Mouse (Mus musculus) stomach, postnatal 0 days (tissue): ENCODE results near the gene Tmem63c. TPM values are rescaled to one million over a fixed set of nuclear protein-coding genes. Genes with fewer than 3 reads are reported as not detected.
A peak's percentile ranks its signal among the peaks of the same experiment; 100 is the strongest.

ENCODE experiments used
- ATAC-seq: fragments of 200-750 bp; cut with Nextera tagmentation; 2 replicates; pipeline ENCODE4 v1.8.0; 2017; ENCODE audit not compliant: low FRiP score, low TSS enrichment
- DNase-seq: peaks from one replicate; pipeline ENCODE4 v3.0.0-alpha.2; 2016; ENCODE audit warnings: low spot score
- H3K27ac ChIP-seq: fragments of 300-500 bp; sonication (generic); replicated peaks from 2 replicates; pipeline ENCODE4 v1.5.1; 2014; ENCODE audit warnings: mild to moderate bottlenecking, control low read depth
- H3K27me3 ChIP-seq: fragments of 300-500 bp; sonication (generic); 2 replicates; pipeline ENCODE4 v1.6.1; 2014; ENCODE audit warnings: low read length; ENCODE audit not compliant: control insufficient read depth, insufficient read depth
- H3K36me3 ChIP-seq: fragments of 300-500 bp; sonication (generic); 2 replicates; pipeline ENCODE4 v1.6.1; 2014; ENCODE audit warnings: low read length, mixed read lengths; ENCODE audit not compliant: control insufficient read depth, insufficient read depth
- H3K4me1 ChIP-seq: fragments of 300-500 bp; sonication (generic); replicated peaks from 2 replicates; pipeline ENCODE4 v1.6.1; 2014; ENCODE audit warnings: antibody characterized with exemption; ENCODE audit not compliant: control insufficient read depth, insufficient read depth
- H3K4me2 ChIP-seq: fragments of 300-500 bp; sonication (generic); replicated peaks from 2 replicates; pipeline ENCODE4 v1.6.1; 2014; ENCODE audit warnings: low read depth, mild to moderate bottlenecking, control low read depth, moderate library complexity
- H3K4me3 ChIP-seq: fragments of 300-500 bp; sonication (generic); 2 replicates; pipeline ENCODE4 v1.5.1; 2014; ENCODE audit warnings: low read depth, low read length, control low read depth
- H3K9ac ChIP-seq: fragments of 300-500 bp; sonication (generic); 2 replicates; pipeline ENCODE4 v1.6.1; 2014; ENCODE audit warnings: mild to moderate bottlenecking, low read length, control low read depth, mixed read lengths
- H3K9me3 ChIP-seq: fragments of 300-500 bp; sonication (generic); 2 replicates; pipeline ENCODE4 v1.6.1; 2016; ENCODE audit warnings: low read length; ENCODE audit not compliant: control insufficient read depth
- CTCF ChIP-seq: IDR thresholded peaks from 2 replicates; pipeline ENCODE4 v1.5.1; 2016; ENCODE audit warnings: antibody characterized with exemption, low read depth, mild to moderate bottlenecking, moderate library complexity
- EP300 ChIP-seq: optimal IDR thresholded peaks from 2 replicates; pipeline ENCODE3; 2016; ENCODE audit warnings: antibody characterized with exemption
- WGBS: fragments of 180-500 bp; shearing (Covaris S2); extraction: QIAGEN DNeasy Blood & Tissue Kit; methylation state at CpG from one replicate; pipeline ENCODE4 v1.1.7; 2014; 5-methylcytosine and 5-hydroxymethylcytosine counted together
- polyA plus RNA-seq: library from polyadenylated mRNA; unstranded; fragments of >200 nt; fragmentation: Nextera tagmentation; extraction: Ambion mirVana; gene quantifications from 2 replicates; pipeline ENCODE4 v1.2.1, GENCODE M21; 2015

The Tmem63c gene
- 0.72 and 0.74 TPM in 2 replicates for polyA plus RNA-seq

GRCm38 (mm10) chr12:87021040-87021439, at the start of gene Tmem63c:
TSS of gene Tmem63c (plus strand) at chr12:87021340.
- Histone ChIP-seq H3K4me3 (no peak within 1 kb of the TSS), H3K9ac (no peak within 1 kb of the TSS), H3K4me1 (no peaks in the 10 kb centered on the region), H3K9me3 (no peaks in the 10 kb centered on the region), H3K27ac (no peak within 1 kb of the TSS), H3K4me2 (no peak within 1 kb of the TSS), H3K27me3 (no peaks in the 10 kb centered on the region), H3K36me3 (no peaks in the 10 kb centered on the region)
- ATAC-seq (no peak), DNase-seq (no peak)
- TF ChIP-seq CTCF (no peak), EP300 (no peak)
- 72% methylated on average over 6 of the region's 6 CpGs for WGBS

- DNase-seq (peak; percentile 83), ATAC-seq (peak; percentile 64)
- 0 out of 2 replicates have a peak, but pooled peaks cover 3% of the 10 kb centered on the region for H3K4me1 ChIP-seq
- H3K9me3 ChIP-seq: no peaks in the 10 kb centered on the region
- H3K36me3 ChIP-seq: no peaks in the 10 kb centered on the region
- H3K9ac ChIP-seq: no peak overlapping the region
- H3K4me2 ChIP-seq: no peak overlapping the region
- no peaks in the 10 kb centered on the region for H3K27me3 ChIP-seq
- peak overlapping the region; percentile 46 for H3K27ac ChIP-seq
- TF ChIP-seq EP300: no peak
- TF ChIP-seq CTCF: no peak
- no peak overlapping the region for H3K4me3 ChIP-seq
- 9% methylated on average over 7 of the region's 7 CpGs for WGBS
These were observed 47.9 kb upstream of the Tmem63c start for GRCm38 (mm10) chr12:86973216-86973615.

- TF ChIP-seq EP300 (no peak), CTCF (no peak)
- Histone ChIP-seq H3K4me1 (0 out of 2 replicates have a peak, but pooled peaks cover 3% of the 10 kb centered on the region), H3K4me3 (no peak overlapping the region), H3K4me2 (no peak overlapping the region), H3K9me3 (no peaks in the 10 kb centered on the region), H3K27ac (no peak overlapping the region; the same call in 1 of the 2 replicates), H3K9ac (no peak overlapping the region), H3K27me3 (no peaks in the 10 kb centered on the region), H3K36me3 (no peaks in the 10 kb centered on the region)
- WGBS: 23% methylated on average over 8 of the region's 8 CpGs
- no peak for DNase-seq
- ATAC-seq: peak; percentile 16; the same call in 1 of the 2 replicates
These were observed 47.4 kb upstream of the Tmem63c start for GRCm38 (mm10) chr12:86973706-86974105.

GRCm38 (mm10) chr12:86974387-86975288, 46.5 kb upstream of the Tmem63c start:
- ATAC-seq (peak; percentile 50), DNase-seq (peak; percentile 78)
- 10% methylated on average over 36 of the region's 40 CpGs for WGBS
- Histone ChIP-seq H3K4me2 (peak overlapping the region; percentile 57), H3K27ac (peak overlapping the region; percentile 65), H3K36me3 (no peaks in the 10 kb centered on the region), H3K4me1 (0 out of 2 replicates have a peak, but pooled peaks cover 3% of the 10 kb centered on the region), H3K9me3 (no peaks in the 10 kb centered on the region), H3K9ac (peak overlapping the region; percentile 41; the same call in 1 of the 2 replicates), H3K4me3 (peak overlapping the region; percentile 25), H3K27me3 (no peaks in the 10 kb centered on the region)
- TF ChIP-seq EP300 (no peak), CTCF (peak; percentile 90)

- DNase-seq (no peak), ATAC-seq (no peak)
- Histone ChIP-seq H3K36me3 (no peaks in the 10 kb centered on the region), H3K27ac (no peak overlapping the region), H3K4me3 (no peak overlapping the region), H3K27me3 (no peaks in the 10 kb centered on the region), H3K9ac (no peak overlapping the region), H3K4me2 (no peak overlapping the region), H3K9me3 (no peaks in the 10 kb centered on the region), H3K4me1 (0 out of 2 replicates have a peak, but pooled peaks cover 3% of the 10 kb centered on the region)
- TF ChIP-seq EP300 (no peak), CTCF (no peak)
- WGBS: 54% methylated on average over 10 of the region's 10 CpGs
These were observed 45.4 kb upstream of the Tmem63c start for GRCm38 (mm10) chr12:86975761-86976160.

GRCm38 (mm10) chr12:86976511-86977168, 44.5 kb upstream of the Tmem63c start:
- no peaks in the 10 kb centered on the region for H3K27me3 ChIP-seq
- no peaks in the 10 kb centered on the region for H3K9me3 ChIP-seq
- 0 out of 2 replicates have a peak, but pooled peaks cover 3% of the 10 kb centered on the region for H3K4me1 ChIP-seq
- no peak for DNase-seq
- H3K9ac ChIP-seq: no peak overlapping the region
- TF ChIP-seq CTCF (peak; percentile 65), EP300 (no peak)
- no peak for ATAC-seq
- H3K4me2 ChIP-seq: no peak overlapping the region
- no peak overlapping the region for H3K27ac ChIP-seq
- H3K36me3 ChIP-seq: no peaks in the 10 kb centered on the region
- 55% methylated on average over 6 of the region's 6 CpGs for WGBS
- no peak overlapping the region for H3K4me3 ChIP-seq
